Mouse (Mus musculus): ENCODE data around the gene Cox18.
A peak's percentile ranks its signal among the peaks of the same experiment; 100 is the strongest.
"Not testable (repeated sequence)": the region's sequence is repeated elsewhere in the genome, so short reads cannot be mapped to it uniquely, and the experiment has no call there.

Cox18 gene

DNA sequence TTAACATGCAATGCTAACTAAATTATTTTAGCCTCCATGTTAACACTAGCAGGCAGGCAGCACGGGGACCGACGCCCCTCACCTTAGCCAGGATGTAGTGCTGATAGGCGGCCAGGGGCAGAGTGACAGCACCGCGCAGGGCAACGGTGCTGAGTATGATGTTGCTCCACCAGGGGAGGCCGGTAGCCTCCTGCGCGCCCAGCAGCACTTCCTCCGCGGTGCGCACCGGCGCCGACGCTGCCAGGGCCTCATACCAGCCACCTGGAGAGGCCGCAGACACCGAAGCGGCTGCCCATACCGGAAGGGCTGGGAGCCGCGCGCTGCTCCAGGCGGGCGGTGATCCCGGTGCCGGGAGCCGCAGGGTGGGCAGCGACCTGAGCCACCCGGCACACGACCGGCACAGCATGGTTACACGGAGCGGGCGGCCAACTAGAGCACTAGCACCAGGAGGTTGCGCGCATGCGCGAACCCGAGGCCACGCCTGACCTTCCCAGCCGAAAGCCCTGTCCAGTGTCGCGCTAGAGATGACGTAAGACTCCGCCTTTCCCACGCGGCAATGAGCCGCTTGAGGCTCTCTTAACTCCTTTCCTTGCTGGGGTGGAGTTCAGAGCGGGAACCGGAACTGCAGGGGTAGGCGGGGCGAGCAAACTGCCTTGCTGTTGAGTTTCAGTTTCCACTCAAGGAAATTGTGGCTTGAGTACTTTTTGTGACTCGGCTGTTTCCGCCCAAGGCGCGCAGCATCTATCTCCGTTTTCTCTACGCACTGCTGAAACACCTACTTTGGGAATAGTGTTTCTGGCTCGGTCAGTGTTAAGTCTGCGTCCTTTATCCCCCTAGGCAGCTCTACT, at the start of gene Cox18:
TSS of gene Cox18 (minus strand) at position 468 of the 848 bp plus-strand sequence.
- peak; percentile 97 for DNase-seq (ENCODE audit: extremely low spot score, low spot score)

DNA sequence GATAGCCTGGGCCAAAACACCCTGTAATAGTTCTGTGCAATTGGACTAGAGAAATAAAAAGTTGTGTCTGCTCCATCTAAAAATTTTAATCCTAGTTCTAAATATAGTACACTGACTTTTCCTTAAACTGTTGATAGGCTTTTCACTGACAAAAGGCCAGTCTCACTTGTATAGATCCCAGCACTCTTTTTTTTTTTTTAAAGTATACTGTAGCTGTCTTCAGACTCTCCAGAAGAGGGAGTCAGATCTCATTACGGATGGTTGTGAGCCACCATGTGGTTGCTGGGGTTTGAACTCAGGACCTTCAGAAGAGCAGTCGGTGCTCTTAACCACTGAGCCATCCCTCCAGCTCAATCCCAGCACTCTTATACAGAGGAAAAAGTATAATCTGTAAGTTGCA, 38.4 kb upstream of the Cox18 start:
- DNase-seq (ENCODE audit: extremely low spot score, low spot score): not testable (repeated sequence)

DNA sequence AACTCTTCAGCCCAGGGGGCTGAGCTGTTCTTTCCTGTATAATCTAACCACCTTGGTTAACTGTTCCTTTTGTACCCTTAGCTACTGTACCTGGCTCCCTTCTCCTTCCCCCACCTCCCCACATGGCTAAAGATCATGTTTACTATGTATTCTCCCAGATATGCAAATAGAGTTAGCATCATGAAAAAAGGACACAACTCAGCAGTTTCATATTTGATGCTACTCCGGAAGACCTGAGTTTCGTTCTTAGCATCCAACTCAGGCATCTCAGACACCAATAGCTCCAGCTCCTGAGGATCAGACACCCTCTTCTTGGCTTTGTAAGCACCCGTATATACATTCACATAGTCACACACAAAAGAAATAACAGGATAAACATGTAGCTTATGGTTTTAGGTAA, 33.2 kb upstream of the Cox18 start:
- DNase-seq (ENCODE audit: extremely low spot score, low spot score): no peak

DNA sequence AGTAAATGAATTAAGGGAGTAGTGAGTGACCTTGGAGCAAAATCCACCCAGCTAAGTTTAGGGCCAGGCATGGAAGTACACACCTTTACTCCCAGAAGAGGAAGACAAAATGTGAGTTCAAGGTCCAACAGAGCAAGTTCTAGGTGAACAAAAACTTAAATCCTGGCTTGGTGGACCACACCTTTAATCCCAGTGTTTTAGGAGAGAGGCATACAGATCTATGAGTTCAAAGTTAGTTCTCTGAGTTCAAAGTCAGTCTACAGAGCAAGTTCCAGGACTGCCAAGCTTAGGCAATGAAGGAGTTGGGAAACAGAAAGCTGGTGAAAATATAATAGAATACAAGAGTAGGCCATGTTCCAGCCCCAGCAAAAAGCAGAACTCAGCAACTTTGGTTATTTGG, 23.7 kb upstream of the Cox18 start:
- no peak for DNase-seq (ENCODE audit: extremely low spot score, low spot score)

DNA sequence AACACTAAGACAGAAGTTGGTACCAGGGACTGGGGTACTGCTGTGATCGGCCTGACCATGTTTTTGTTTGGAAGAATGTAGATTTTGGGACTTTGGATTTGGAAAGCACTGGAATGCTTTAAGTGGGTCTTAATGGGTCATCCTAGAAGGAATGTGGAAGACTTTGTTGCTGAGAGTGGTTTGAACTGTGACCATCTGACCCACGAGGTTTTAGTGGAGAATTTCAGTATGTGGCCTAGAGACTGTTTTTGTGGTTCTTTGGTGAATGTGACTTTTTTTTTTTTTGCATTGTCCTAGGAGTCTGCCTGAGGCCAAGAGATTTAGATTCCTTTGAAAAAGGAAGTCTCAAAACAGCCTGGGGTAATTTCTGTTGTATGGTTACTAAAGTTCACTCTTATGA, 23.2 kb upstream of the Cox18 start:
- DNase-seq (ENCODE audit: extremely low spot score, low spot score): no peak

DNA sequence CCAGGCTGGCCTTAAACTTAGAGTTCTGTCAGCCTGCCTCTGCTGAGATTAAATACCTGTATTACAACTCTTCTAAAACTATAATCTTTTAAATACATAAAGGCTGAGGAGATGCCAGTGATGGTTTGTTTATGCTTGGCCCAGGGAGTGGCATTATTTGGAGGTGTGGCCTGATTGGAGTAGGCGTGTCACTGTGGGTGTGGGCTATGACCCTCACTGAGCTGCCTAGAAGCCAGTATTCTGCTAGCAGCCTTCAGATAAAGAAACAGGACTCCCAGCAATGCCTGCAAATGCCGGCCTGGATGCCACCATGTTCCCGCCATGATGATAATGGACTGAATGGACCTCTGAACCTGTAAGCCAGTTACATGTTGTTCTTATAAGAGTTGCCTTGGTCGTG, 22.8 kb upstream of the Cox18 start:
- DNase-seq (ENCODE audit: extremely low spot score, low spot score): no peak

DNA sequence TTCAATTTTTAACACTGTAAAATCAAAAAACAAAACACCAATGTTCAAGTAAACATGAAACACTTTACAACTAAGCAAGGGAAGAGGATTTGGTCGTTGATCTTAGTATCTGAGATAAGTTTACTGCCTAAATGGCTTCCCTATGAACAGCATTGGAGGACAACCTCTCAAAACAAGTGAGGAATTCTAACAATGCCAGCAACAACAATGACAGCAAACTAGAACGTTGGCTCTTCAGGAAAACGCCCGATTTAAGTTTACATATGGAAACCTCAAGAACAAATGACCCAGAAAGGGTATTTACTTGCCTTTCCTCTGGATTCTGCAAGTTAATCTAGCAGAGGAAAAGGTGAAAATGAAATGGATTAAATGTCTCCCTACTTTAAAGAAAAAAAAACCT, 21.6 kb upstream of the Cox18 start:
- no peak for DNase-seq (ENCODE audit: extremely low spot score, low spot score)

DNA sequence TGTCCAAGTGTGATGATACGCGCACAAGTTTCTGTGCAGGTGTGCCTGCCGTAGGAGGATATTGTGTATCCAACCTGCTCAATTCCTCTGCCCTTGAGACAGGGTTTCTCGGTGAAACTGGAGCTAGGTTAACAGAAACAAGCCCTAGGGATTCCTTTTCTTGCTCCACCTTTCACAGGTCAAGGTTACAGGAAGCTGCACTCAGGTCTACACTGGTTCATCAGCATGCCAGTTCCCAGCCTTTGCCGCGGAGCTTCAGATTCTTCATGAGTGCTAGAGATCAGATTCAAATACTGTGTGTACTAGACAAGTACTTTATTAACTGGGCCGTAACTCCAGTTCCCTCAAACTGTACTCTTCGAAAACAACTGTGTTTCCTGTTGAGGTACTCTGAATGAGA, 11.4 kb upstream of the Cox18 start:
- no peak for DNase-seq (ENCODE audit: extremely low spot score, low spot score)

DNA sequence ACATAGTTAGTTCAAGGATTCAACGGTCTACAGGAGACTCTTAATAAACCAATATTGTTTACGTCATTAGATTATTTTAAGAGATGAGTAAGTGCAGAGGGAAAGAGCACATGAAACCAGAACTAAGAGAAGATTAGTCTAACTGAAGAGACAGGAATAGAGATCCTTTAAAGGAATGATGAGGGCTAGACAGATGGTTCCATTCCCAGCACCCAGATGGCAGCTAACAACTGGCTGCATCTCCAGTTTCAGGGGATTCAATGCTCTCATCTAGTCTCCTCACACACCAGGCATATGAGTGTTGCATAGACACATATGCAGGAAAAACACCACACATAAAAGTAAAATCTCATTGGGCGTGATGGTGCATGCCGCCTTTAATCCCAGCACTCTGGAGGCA, 9.5 kb upstream of the Cox18 start:
- DNase-seq (ENCODE audit: extremely low spot score, low spot score): no peak

DNA sequence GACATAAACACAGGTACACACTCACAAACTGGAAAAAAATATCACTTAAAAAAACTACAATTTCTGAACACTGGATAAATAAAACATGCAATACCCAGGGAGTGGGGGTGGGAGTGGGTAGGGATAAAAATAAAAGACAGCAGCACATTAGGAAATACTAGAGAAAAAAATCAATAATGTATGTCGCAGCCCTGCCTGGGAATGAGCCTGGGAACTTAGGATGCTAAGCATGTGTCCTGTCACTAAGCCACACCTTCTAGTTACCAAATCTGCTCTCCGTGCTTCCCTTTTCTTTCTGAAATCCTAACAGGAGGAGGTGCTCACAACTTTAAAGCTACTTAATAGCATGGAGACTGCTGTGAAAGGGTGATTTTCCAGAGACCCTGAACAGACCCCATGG, 6.0 kb upstream of the Cox18 start:
- no peak for DNase-seq (ENCODE audit: extremely low spot score, low spot score)

DNA sequence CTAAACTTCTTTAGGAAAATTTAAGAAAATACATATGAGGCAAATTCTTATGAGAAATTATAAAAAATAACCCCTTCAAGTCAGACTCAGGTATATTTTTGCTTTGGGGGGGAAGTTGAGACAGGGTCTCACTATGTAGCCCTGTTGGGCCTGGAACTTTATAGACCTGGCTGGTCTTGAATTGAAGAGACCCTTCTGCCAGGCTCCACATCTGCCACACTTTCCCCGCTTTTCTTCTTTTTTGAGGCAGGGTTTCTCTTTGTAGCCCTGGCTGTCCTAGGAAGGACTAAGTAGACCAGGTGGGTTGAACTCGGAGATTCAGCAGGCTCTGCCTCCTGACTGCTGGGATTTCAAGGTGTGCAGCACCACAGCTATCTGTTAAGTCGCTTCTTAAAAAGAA, 2.9 kb upstream of the Cox18 start:
- no peak for DNase-seq (ENCODE audit: extremely low spot score, low spot score)

DNA sequence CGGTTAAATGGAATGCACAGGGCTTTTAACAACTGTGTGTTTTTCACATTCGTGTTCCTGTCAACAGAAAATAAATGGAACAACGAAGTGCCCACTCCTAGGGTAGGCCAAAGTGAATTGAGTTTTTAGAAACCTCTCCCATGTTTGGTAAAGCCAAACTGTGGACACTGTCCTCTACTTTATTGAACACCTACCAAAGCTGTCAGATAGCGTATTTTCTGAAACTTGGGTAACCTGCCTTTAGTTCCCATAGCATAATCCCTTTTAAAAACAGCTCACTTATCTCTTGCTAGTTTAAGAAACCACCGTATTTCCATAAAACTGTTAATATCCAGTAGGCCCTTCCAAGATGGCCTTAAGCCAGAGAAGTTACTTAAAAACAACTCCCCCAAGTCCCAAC, 929 bp upstream of the Cox18 start:
- no peak for DNase-seq (ENCODE audit: extremely low spot score, low spot score)

DNA sequence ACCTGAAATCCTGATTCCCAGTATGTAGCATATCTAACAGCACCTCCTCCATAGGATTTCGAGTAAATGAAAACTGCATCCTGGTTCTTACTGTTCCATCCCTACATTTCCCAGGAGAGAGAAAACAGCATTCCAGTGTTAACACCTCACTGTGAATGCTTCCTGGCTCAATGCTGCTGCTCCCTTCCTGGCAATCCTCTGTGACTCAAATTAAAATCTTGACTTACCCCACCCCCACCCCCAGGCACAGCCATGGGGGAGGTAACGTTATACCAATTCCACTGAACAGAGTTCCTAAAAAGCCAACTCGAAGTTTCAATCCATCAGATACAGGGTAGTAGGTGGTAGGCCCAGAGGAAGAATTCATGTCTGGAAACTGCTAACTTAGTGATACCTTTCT, 864 bp downstream of the Cox18 start:
- no peak for DNase-seq (ENCODE audit: extremely low spot score, low spot score)

DNA sequence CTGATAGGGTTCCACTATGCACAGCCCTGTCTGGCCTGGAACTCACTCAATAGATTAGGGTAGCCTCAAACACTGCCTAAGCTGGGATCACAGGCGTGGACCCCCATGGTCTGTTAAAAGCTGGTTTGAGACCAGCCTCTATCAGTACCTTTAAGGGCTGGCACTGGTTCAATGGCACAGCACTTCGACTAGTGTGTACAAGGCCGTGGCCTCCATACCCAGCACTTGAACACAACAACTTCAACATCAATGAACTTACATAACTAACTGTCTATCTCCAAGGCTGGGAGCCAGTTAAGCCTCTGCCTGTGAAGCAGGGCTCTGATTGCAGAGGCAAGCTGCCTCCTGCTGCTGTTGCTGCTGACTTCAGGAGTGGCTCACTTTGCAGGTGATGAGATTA, 6.0 kb downstream of the Cox18 start:
- DNase-seq (ENCODE audit: extremely low spot score, low spot score): no peak

DNA sequence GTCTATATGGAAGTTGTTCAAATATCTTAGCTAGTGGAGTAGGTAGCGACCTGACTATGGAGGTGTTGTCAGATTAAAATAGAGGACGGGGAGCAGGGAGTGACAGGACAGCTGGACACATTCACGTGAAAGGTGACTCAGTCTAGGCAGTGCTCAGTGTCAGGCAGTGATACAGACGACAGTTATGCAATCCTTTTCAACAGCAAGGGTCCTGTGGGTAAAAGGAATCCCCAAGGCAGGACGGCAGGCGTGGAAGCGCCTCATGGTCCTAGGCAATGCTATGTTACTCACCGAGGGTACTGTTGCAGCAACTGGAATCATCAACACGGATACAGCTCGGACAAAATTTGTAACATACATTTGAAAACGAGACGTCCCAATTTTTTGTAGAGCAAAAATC, 6.6 kb downstream of the Cox18 start:
- no peak for DNase-seq (ENCODE audit: extremely low spot score, low spot score)

DNA sequence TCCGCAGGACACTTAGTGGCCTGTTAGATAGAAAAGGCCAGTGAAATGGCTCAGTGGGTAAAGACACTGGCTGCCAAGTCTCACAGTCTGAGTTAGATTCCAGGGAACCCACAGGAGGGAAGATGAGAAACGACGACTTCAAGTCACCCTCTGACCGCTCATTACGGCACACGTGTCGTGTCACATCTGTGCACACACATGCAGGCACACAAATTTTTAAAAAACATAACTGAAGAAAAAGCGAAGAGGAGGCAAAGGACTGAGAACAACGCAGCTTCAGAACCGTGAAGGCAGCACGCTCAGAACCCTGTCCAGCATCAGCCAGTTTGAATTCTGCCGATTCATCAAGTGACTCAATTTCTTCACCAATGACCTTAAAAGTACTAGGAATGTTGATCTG, 10.4 kb downstream of the Cox18 start:
- DNase-seq (ENCODE audit: extremely low spot score, low spot score): no peak

DNA sequence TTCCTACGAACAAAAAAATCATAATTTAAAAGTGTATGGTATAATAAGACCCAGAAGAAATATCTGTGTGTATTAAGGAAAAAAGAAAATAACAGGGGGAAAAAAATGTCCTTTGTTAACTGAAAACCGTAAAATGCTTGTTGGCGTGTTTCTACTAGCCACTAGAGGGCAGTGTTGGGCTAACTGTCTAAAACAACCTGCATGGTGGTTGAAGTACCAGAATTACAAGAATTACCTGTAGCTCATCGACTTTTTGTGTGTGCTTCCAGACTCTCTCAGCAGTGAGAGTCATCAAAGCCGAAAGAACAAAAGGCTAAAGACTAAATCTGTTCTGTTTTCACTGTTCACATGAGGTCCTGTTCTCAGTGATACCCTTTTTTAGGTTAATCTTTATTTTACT, 20.6 kb downstream of the Cox18 start:
- DNase-seq (ENCODE audit: extremely low spot score, low spot score): peak; percentile 23

DNA sequence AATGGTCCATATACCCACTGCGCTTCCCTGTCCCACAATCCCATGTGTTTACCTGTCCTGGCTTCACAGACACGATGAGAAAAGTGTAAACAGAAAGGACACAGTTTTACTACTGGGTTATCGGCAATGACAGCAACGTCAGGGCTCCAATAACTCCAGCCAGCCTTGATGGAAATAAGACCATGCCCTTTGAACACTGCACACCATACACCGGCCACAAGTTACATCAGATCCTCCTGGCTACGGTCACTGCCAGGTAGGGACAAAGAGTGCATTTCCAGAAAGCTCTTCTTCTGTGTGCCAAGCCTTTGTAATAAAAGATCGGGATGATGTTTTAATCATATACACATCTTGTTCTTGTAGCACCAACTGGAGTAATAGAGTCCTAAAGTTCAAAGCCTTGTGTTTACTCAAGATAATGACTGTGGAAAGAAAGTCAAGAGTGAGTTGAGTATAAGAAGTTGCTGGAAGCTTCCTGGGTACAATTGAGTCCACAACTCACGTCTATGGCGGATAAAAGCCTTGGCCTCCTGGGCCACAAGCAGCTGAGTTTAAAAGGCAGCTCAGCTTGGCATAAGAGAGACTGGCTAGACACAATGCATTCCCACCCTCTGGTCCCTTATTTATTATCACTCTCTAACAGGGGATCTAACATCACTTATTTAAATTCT, 21.2 kb downstream of the Cox18 start:
- DNase-seq (ENCODE audit: extremely low spot score, low spot score): no peak

DNA sequence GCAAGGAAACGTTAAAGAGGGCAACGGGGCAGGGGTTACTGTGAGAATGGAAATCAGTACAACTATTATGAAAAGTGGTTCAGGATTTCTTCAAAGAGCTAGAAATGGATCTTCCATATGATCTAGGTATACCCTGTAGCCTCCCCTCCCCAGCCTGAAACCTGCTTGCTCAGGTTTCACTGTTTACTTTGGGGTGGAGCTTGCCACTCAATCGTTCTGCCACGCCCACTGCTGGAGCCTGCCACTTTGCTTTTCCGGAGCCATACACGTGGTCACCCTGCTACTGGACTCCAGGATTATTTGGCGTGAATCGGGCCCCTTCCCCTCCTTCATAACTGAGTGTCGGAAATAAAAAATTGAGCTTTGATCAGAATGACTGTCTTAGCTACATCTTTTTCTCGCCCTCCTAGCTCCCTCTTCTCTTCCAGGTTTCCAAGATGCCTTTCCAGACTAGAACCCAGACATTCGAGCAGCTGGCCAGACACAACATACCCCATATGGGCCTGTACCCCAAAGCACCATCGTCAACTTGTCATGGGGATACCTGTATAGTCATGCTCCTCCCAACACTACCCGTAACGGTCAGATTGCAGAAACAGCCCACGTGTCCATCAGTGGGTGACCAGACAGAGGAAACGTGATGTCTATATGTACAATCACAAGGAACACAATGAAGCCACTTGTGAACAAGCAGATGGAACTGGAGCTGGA, 23.7 kb downstream of the Cox18 start:
- no peak for DNase-seq (ENCODE audit: extremely low spot score, low spot score)

DNA sequence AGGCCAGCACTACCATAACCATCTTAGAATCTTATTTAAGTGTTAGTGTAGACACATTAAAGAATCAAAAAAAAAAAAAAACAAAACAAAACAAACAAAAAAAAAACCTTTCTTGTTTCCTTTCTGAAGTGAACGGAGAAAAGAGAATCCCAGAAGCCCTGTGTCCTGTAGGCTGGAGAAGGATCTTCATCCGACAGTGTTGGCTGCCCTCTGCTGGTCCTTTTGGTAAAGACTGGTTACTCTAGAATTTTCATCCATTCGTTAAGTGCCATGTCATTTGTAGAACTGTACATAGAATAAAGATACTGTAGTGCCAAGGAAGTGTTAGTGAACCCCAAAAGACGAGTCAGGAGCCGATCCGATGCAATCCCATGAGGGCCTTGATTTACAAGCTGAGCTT, 29.0 kb downstream of the Cox18 start:
- peak; percentile 46 for DNase-seq (ENCODE audit: extremely low spot score, low spot score)

DNA sequence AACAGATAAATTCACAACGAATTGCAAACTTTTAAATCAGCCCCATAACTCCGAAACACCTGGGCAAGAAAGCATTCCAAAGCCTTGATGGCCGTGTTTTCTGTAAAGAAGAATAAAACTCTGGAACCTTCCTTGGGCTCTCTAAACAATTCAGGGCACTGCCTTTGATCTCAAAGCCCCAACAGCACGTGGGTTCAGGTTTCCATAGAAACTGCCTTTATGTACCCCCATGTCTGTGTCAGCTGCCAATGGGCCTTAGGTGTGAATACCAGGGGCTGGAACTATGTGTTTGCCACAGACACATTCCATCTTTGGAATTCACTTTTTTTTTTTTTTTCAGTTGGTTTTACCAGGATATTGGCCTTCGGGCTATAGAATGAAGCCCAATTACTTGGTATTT, 41.0 kb downstream of the Cox18 start:
- no peak for DNase-seq (ENCODE audit: extremely low spot score, low spot score)

DNA sequence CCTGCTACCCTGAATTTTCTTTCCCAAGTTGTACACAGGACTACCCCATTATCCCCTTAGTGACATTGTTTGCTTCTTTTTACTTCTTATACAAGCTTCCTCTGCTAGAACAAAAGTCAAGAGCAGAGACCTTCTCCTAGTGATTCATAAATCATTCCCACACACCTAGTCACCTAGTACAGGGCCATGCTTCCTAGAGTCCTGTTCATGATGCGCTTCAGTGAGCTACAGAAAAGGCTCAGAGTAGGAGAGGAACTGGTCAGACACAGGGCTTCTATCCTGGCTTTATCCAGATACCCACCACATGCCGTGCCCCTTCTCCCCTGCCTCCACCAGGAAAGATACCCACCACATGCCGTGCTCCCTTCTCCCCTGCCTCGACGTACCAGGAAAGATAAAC, 44.7 kb downstream of the Cox18 start:
- no peak for DNase-seq (ENCODE audit: extremely low spot score, low spot score)

All from neural tube, embryonic 10.5 days (tissue).